Mouse (Mus musculus): ENCODE data around the gene Rsf1. TPM values are rescaled to one million over a fixed set of nuclear protein-coding genes. Genes with fewer than 3 reads are reported as not detected.

Gene Rsf1
- polyA plus RNA-seq, 1 experiment = 16.5 TPM

DNA sequence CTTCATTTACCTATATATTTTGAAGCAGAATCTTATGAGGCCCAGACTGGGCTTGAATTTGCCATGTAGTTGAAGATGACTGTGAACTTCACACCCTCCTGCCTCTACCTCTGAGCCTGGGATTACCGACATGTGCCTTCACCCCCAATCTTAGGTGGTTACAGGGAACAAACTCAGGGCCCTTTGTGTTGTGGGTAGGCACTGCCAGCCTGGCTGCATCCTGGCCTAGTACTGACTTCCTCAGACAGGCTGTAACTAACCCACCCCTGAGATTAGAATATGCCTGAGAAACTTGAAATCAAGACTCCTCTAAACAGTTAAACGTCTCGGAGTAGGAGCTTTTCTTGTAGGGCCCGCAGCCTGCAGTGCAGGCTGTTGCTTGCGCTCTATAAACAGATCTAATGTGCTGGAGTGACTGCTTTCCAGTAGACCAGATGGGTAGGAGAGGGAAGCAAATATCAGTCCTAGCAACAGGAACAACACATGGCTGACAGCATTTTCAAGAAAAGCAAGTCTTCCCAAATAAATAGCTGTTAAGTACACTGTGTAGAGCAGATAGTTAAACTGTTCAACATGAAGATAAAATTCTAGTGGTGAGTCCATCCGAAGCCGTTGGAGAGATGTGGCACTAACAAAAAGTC, 142.7 kb downstream of the Rsf1 start:
- no peak for DNase-seq (ENCODE audit: extremely low spot score in 1 of 2, low spot score in 1 of 2)

DNA sequence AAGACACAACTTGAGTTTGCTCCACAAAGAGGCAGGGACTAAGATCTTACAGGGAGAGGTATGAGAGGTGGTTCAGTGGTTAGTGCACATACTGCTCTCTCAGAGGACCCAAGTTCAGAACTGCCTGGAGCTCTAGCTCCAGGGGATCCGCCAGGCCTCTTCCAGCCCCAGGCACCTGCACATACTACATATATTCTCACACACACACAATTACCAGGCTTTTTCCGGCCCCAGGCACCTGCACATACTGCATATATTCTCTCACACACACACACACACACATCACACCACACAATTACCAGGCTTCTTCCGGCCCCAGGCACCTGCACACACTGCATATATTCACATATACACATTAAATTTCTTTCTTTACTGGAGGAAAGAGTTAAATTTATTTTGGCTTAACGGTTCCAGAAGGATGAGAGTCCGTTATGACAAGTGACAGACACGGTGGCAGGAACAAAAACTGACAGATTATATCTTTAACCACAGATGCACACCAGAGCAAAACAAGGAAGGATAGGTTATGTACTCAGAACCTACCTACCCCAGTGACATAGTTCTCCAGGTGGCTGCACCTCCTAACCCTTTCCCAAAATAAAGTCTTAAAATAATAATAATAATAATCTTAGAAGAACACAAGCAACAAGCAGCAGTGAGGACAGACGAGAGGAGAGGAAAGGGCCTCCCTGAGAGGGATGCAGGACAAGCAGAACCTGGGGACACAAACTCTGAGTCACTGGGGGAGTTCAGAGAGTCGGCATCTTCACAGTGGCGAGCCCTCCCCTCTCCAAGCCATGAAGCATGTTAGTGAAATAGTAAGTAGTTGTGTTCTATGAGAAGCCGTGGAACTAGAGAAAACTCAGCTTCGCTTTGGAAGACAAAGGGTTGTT, 144.2 kb downstream of the Rsf1 start:
- DNase-seq (ENCODE audit: extremely low spot score in 1 of 2, low spot score in 1 of 2) = no peak

DNA sequence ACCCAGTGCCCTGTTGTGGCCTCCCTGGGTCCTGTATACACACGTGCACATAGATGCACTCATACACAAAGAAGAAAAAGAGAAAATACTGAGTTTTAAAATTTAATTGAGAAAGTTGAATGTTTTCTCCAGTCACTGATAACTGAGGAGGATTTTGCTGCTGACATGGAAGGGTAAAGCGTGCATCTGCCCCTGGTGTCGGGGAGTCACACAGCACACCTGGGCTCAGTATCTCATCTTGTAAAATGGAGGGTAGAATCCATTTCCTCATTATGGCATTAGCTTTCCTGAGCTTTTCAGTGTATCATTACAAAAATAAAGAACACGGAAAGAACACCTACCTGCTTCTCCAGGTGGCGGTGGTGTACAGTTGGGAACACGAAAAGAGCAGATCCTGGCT, 145.7 kb downstream of the Rsf1 start:
- no peak for DNase-seq (ENCODE audit: extremely low spot score in 1 of 2, low spot score in 1 of 2)

DNA sequence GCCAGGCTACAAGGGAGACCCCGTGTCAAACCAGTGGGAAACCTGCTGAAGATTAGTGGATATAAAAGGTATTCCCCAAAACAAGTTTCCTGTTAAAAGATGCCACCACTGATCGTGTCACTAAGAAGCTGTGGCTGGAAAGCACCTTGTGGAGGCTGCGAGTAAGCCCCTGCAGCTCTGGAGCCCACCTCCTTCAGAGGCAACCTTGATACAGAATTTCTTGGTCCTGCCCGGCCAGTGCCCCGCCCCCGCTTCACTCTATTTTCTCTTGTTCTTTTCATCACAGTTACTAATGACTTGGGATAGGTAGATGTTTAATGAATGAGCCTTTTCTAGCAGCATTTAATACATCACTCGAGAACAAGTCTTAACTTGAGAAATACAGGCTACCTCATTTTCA, 146.4 kb downstream of the Rsf1 start:
- DNase-seq (ENCODE audit: extremely low spot score in 1 of 2, low spot score in 1 of 2) = no peak

DNA sequence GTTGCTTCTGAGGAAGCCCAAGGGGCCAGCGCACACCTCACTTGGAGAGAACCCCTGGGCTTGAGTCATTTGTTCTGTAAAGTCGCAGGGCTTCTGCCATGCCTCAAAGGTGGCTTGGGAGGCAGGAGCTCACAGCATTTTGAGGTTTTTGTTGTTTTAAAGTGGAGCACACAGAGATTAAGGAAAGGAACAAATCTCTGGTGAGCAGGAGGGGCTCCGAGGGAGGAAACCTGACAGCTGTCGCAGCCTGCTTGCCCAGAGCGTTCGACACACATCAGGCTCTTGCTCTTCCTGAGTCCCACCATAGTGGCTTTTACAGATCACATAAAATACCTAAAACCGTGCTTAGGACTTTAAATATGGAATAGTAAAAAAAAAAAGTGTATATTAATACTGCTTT, 147.1 kb downstream of the Rsf1 start:
- no peak for DNase-seq (ENCODE audit: extremely low spot score in 1 of 2, low spot score in 1 of 2)

DNA sequence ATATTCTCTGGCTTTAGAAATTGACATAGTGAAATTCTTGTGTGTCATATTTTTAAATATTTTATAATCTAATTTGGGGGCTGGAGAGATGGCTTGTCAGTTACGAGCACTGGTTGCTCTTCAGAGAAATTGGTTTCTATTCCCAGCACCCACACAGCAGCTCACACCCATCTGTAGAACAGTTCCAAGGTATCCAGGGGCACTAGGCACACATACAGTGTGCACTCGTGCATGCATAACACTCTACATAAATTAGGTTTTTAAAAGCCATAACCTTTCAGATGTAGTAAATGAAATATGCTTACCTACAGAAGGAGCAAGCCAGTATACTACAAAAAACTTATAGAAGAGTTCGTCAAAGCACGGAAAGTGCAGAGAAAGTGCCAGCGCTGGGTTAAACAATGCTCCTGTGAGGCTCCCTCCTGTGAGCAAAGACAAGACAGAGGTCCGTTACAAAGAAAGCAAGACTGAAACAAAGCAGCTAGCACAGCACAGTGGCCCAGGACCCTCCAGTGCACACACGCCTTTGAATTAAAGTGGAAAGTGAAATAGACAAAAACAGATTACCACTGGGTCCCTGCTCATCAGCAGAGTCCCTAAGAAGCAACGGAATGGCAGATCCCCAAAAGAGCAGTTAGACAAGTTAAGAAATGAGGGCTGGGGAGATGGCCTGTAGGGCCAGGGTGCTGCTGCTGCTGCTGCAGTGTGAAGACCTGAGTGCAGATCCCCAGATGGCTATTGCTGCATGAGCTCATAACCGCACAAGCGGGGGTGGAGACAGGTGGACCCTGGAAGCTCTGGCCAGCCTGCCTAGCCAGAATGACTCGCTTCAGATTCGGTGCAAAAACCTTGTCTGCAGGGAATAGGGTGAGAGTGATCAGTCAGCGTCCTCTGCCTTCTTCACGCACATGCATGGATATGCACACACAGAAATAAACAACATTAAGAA, 149.3 kb downstream of the Rsf1 start:
- no peak for DNase-seq (ENCODE audit: extremely low spot score in 1 of 2, low spot score in 1 of 2)

DNA sequence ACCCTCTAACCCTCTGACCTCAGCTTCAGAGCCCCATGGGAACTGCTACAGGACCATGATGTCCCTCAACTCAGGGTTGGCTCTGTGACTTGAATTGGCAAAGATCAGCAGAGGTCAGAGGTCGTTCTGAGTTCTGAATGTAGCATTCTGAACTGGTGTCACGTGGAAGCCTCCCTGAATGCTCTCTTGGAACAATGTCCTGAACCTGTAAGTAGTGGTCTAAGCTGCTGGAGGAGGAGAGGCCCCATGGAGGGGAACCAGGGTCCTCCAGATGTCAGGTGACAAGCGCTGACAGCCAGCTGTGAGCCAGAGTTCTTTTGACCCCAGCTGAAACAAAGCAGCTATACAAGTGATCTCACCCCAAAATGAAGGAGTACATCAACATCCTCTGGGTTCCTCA, 150.7 kb downstream of the Rsf1 start:
- no peak for DNase-seq (ENCODE audit: extremely low spot score in 1 of 2, low spot score in 1 of 2)

DNA sequence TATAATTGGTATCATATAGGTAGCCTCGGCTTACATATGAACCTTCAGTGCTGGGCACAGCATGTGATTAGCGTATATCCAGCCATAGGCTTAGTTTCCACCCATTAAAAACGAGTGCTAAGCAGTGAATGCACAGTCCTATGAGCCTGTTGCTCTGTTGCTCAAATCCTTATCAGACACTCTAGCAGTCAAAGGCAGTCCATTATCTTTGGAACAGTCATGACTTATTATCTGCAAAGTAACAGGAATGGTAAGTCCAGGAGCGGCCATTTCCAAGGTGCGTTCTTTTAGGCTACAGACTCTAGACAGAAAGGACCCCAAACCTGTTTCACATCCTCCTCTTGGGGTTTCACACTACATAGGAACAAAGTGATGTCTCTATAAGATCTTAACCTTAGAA, 153.9 kb downstream of the Rsf1 start:
- no peak for DNase-seq (ENCODE audit: extremely low spot score in 1 of 2, low spot score in 1 of 2)

DNA sequence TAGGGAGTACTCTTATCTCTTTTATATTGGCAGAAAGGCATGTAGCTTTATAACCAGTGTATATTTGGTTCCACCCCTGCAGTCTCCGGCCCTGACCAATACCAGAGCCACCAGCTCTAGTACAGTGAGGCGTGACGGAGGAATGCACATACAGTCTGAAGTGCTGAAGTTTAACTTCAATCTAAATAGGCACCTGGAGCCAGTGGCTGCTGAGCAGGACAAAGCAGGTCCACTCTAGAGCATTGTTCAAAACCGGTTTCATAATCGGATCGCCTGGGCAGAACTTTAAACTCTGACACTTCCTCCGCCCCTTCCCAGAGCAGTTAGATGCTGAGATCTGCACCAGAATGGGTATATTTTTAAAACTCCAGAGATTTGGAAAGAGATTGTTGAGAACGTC, 155.3 kb downstream of the Rsf1 start:
- DNase-seq (ENCODE audit: extremely low spot score in 1 of 2, low spot score in 1 of 2) = no peak

DNA sequence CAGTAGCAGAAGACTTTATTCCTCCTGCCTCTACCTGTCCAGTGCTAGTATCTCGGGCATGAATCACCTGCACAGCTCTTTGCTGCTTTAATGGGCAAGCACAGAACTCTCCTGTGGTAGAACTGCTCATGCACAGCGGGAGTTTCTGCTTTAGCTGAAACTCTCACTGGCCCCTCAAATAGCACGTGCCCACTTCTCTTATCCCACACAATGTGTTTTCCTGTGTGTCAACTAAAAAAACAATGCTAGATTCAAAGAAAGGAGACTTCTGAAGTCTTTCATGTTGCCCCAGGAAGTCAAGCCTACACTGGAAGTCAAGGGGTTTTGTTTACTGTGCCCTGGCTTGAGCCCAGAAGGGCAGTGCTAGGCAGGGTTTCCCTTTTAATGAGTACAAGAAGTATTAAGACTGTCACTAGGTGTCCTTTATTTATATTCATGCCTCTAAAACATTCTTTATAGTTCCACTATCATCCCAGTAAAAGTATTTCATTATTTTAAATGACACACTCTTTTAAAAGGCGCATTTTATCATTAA, 156.3 kb downstream of the Rsf1 start:
- DNase-seq (ENCODE audit: extremely low spot score in 1 of 2, low spot score in 1 of 2) = no peak

DNA sequence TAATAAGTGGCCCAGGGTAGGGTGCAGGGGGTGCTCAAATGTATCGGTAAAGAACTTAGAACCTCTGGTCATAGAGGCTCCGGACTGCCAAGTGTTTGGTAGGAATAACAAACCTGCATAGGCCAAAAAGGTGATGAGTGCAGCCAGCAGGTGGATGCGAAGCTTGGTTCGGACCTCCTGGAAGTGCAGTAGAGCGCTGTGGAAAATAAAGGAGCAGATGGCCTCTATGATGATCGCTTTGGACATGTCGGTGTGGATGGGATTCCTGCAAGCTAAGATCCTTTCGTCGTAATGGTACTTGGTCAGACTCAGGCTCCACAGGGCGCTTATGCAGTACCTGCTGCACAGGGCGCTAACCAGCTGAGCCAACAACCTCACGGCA, 157.6 kb downstream of the Rsf1 start:
- DNase-seq (ENCODE audit: extremely low spot score in 1 of 2, low spot score in 1 of 2) = no peak

DNA sequence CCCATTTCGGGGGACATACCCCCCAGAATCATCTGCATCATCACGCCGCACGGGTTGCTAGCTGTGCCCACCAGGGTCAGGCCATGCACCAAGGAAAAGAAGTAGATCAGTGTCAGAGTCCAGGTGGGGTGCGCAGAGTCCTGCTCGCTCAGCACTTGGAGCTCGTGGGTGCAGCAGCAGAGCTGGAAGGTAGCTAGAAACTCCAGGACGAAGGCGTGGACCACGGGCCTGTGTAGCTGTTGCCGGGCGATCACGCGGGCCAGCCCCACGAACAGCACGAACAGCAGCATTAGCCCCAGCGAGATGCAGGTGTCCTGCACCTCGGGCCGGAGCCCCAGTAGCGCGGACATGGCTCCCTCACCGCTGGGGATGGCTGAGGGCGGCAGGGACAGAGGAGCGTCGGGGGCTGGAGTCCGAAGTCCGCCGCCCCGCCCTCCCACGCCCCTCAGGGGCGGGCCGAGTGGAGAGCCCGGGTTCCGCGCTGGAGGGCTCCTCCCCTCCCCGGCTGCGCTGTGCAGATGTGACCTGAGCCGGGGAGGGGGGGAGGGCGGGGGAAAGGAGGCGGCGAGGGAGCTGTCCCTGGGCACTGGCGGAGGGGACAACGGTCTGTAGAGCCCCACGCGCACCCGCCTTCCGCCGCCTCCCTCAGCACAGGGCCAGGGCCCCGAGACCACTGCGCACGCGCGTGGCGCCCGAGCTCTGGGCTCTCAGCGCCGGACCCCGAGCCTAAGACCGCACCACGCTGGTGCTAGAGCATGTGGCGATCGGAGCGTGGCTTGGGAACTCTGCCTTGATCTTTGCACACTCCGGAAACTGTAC, 158.2 kb downstream of the Rsf1 start, which contains the start of gene Aqp11:
TSS of gene Aqp11 (minus strand) at position 652 of the 819 bp plus-strand sequence.
- DNase-seq (ENCODE audit: extremely low spot score in 1 of 2, low spot score in 1 of 2) = peak; percentile 19 to 70

DNA sequence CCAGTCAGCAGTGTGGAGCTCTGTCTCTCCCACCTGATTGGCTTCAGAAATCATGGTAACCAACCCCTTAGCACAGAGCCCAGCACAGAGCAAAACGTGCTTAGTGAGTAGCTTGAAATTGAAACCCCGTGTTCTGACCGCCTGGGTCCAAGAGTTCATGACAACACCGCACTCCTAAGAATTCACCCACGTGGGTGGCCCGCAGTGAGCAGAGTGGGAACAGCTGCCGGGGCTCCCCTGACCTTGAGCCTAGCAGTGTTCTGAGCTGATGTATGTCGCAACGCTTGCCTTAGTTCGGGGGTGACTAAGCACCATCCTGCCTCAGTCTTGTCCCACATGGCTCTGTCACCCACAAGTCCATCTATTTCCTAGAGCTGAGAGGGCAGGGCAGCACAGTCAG, 161.3 kb downstream of the Rsf1 start:
- no peak for DNase-seq (ENCODE audit: extremely low spot score in 1 of 2, low spot score in 1 of 2)

DNA sequence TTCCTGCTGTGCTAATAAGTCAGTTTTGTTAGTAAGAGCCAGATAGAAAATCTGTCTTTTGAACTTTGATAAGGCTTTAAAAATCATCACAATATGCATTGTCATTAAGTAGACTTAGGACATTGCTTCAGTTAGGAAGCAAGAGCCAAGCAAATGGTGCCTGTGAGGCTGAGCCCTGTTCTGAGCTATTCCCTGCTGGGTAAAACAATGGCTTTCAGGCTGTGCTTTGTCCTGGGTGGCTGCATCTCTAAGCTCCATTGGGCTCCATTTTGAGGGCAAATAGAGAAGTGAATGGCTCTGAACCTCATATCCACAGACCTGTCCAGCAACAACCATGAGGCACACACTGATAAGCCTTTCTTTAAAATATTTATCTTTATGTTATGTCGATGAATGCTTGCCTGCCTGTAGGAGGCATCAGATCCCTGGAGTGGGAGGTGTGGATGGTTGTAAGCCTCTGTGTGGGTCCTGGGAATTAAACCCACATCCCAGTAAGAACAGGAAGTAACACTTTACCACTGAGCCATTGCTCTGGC, 162.1 kb downstream of the Rsf1 start:
- DNase-seq (ENCODE audit: extremely low spot score in 1 of 2, low spot score in 1 of 2) = no peak

Other genes starting within 250 kb of the Rsf1 start
- gene Usp35, start 247.9 kb upstream of the Rsf1 start, polyA plus RNA-seq (2012; rRNA removed) = 17.1 and 18.8 TPM in 2 replicates
- gene Kctd21, start 247.6 kb upstream of the Rsf1 start, polyA plus RNA-seq (2012; rRNA removed) = 13.5 and 14.0 TPM in 2 replicates
- gene Alg8, start 208.3 kb upstream of the Rsf1 start, polyA plus RNA-seq (2012; rRNA removed) = 10.9 and 12.8 TPM in 2 replicates
- gene Ndufc2, start 179.9 kb upstream of the Rsf1 start, polyA plus RNA-seq (2012; rRNA removed) = 247 and 298 TPM in 2 replicates
- 34.7 and 44.7 TPM in 2 replicates for gene Thrsp, start 162.2 kb upstream of the Rsf1 start, polyA plus RNA-seq (2012; rRNA removed)
- 6.2 and 6.4 TPM in 2 replicates for gene Kctd14, start 128.6 kb upstream of the Rsf1 start, polyA plus RNA-seq (2012; rRNA removed)
- 50.7 and 67.3 TPM in 2 replicates for gene Ints4, start 98.9 kb upstream of the Rsf1 start, polyA plus RNA-seq (2012; rRNA removed)
- gene Aamdc, start 392 bp upstream of the Rsf1 start, polyA plus RNA-seq (2012; rRNA removed) = 56.3 and 59.9 TPM in 2 replicates
- gene Clns1a, start 116.7 kb downstream of the Rsf1 start, polyA plus RNA-seq (2012; rRNA removed) = 92.4 and 93.0 TPM in 2 replicates
- 22.0 and 23.7 TPM in 2 replicates for gene Aqp11, start 158.4 kb downstream of the Rsf1 start, polyA plus RNA-seq (2012; rRNA removed)
- gene Pak1, start 208.7 kb downstream of the Rsf1 start, polyA plus RNA-seq (2012; rRNA removed) = 292 and 335 TPM in 2 replicates

Data from frontal cortex, adult 2 months (tissue).